Mouse (Mus musculus) heart, embryonic 12.5 days (tissue): ENCODE data around the gene Pknox1. TPM values are rescaled to one million over a fixed set of nuclear protein-coding genes. Genes with fewer than 3 reads are reported as not detected.

Experiments
- ATAC-seq: fragments of 200-750 bp; cut with Nextera tagmentation; 2 replicates; pipeline ENCODE4 v1.8.0; 2017; ENCODE audit warnings: moderate TSS enrichment, moderate library complexity; ENCODE audit not compliant: insufficient number of reproducible peaks, low FRiP score
- H3K27ac ChIP-seq: fragments of 300-500 bp; sonication (generic); 2 replicates; pipeline ENCODE4 v1.5.1; 2016; ENCODE audit warnings: mild to moderate bottlenecking, moderate library complexity; ENCODE audit not compliant: poor library complexity, severe bottlenecking
- H3K27me3 ChIP-seq: fragments of 300-500 bp; sonication (generic); replicated peaks from 2 replicates; pipeline ENCODE4 v1.6.1; 2016; ENCODE audit warnings: mild to moderate bottlenecking, moderate library complexity
- H3K36me3 ChIP-seq: fragments of 300-500 bp; sonication (generic); 2 replicates; pipeline ENCODE4 v1.6.1; 2016; ENCODE audit warnings: mild to moderate bottlenecking, moderate library complexity
- H3K4me1 ChIP-seq: fragments of 300-500 bp; sonication (generic); replicated peaks from 2 replicates; pipeline ENCODE4 v1.6.1; 2016; ENCODE audit warnings: mild to moderate bottlenecking
- H3K4me2 ChIP-seq: fragments of 300-500 bp; sonication (generic); 2 replicates; pipeline ENCODE4 v1.6.1; 2016; ENCODE audit warnings: mild to moderate bottlenecking, moderate library complexity
- H3K4me3 ChIP-seq: fragments of 300-500 bp; sonication (generic); 2 replicates; pipeline ENCODE4 v1.5.1; 2016; ENCODE audit warnings: mild to moderate bottlenecking
- H3K9ac ChIP-seq: fragments of 300-500 bp; sonication (generic); 2 replicates; pipeline ENCODE4 v1.6.1; 2016; ENCODE audit warnings: mild to moderate bottlenecking, moderate library complexity
- H3K9me3 ChIP-seq: fragments of 300-500 bp; sonication (generic); replicated peaks from 2 replicates; pipeline ENCODE4 v1.6.1; 2016; ENCODE audit warnings: mild to moderate bottlenecking, moderate library complexity
- WGBS: fragments of 180-500 bp; shearing (Covaris S2); methylation state at CpG from one replicate; pipeline ENCODE4 v1.1.7; 2016; 5-methylcytosine and 5-hydroxymethylcytosine counted together
- polyA plus RNA-seq: library from polyadenylated mRNA; unstranded; fragments of >200 nt; fragmentation: Nextera tagmentation; extraction: Ambion mirVana; gene quantifications from 2 replicates; pipeline ENCODE4 v1.2.1, GENCODE M21; 2016

The Pknox1 gene
- polyA plus RNA-seq, 1 experiment from 2014 or later = 20.2 TPM

DNA sequence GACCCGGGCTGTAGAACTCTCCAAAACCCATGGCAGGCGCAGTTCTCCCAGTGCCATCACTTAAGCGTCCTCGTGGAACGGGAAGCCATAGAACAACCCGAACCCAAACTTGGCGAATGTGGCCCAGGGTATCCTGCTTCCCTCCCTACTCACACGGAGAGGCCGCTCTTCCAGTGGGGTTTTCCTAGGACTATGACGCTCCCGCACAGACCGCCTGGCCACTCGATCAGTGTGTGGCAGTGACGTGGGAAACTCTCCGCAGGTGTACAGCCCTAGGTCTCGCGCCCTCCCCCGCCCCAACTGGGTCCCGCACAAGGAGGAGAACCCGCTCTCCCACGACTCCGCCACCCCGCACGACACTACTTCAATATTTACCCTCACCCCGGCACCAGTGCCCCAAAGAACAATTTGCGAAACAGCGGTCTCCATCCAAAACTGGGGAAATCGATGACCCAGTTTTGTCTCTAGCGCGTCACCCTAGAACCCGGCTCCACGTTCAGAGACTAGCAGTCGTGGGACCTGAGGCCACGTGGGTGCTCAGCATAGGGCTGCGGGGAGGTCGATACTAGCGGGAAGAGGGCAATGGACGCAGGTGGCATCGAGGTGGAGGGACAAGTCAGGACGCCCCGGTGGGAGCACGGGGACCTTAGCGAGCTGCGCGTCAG is 71.9 kb downstream of the Pknox1 start:
- Histone ChIP-seq H3K4me2 (peak overlapping the region; percentile 93), H3K4me1 (peaks cover 20% of the 10 kb centered on the region), H3K9ac (peak overlapping the region; percentile 63; the same call in 1 of the 2 replicates), H3K9me3 (no peaks in the 10 kb centered on the region), H3K4me3 (peak overlapping the region; percentile 55), H3K36me3 (no peaks in the 10 kb centered on the region), H3K27me3 (peaks cover 21% of the 10 kb centered on the region), H3K27ac (no peak overlapping the region)
- WGBS = 5% methylated on average over 45 of the region's 45 CpGs
- ATAC-seq = peak; percentile 26

DNA sequence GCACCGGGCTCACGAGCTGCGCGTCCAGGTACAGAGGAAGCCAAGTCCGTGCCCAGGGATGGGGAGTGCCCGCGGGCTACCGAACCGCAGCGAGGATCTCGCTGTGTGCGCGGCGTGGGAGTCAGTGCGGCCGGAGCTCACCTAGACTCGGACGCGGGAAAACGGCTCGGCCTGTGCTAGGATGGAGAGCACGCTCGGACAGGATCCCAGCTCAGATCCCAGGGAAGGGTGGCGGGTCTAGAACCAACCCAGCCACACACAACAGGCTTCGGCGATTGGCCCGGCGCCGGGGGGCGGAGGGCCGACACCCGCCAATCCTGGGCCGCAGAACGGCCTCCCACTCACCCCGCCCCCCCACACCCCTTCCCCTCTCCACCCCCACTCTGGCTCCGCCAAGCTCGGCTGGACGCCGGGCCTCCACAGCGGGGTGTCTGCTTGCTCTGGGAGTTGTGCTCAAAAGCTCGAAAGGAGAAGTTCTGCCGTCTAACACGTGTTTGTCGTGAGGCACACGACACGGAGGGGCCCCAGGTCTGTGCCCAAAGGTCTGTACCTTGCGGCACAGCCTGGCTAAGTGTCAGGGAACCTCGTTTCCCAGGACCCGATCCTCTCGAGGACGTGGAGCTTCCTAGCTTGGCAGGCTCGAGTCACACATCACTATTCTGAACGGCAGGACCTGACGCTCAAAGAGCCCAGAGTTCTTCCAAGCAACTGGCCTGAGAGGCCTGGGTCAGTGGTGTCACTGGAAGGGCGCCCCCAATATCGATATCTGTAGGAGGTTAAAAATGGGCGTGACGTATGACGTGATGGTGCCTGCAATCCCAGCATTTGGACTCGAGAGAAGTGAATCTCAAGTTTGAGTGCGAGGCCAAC is 72.6 kb downstream of the Pknox1 start, which contains the start of gene Cbs:
Gene Cbs (minus strand): TSS at position 297 of the 870 bp plus-strand sequence.
- H3K4me3 ChIP-seq = peak within 1 kb of the TSS; percentile 55
- peak within 1 kb of the TSS; percentile 93 for H3K4me2 ChIP-seq
- peak; percentile 84 for ATAC-seq
- no peak within 1 kb of the TSS for H3K27ac ChIP-seq
- 2% methylated on average over 60 of the region's 61 CpGs for WGBS
- peaks cover 21% of the 10 kb centered on the region for H3K27me3 ChIP-seq
- H3K9me3 ChIP-seq = no peaks in the 10 kb centered on the region
- H3K4me1 ChIP-seq = peaks cover 20% of the 10 kb centered on the region
- no peaks in the 10 kb centered on the region for H3K36me3 ChIP-seq
- H3K9ac ChIP-seq = peak within 1 kb of the TSS; percentile 63

- Histone ChIP-seq H3K36me3 (no peaks in the 10 kb centered on the region), H3K27ac (no peak overlapping the region), H3K4me3 (no peak overlapping the region), H3K9ac (no peak overlapping the region), H3K4me2 (peak overlapping the region; percentile 93), H3K4me1 (peaks cover 20% of the 10 kb centered on the region), H3K27me3 (peaks cover 21% of the 10 kb centered on the region), H3K9me3 (no peaks in the 10 kb centered on the region)
- ATAC-seq = no peak
- WGBS = 53% methylated on average over 9 of the region's 9 CpGs
Measured at GRCm38 (mm10) chr17:31637866-31638570, 73.5 kb downstream of the Pknox1 start.

DNA sequence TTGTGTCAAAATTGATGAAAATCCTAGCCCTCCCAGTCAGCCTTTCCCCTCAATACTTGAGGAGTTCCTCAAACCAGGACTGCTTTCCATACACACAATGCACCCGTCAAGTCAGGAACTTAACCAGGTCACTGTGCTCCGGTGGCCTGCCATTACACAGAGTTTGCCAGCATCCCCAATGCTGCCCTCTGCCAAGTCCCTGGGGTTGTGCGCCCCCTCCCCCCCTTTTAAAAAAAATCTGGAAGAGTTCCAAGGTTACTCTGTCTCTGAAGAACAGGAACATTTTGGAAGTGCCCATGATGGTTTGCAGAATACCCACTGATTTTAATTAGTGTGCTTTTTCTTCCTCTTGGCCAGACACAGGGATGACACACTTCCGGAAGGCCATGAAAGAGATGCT is 75.1 kb downstream of the Pknox1 start:
- Histone ChIP-seq H3K4me3 (no peak overlapping the region), H3K4me2 (no peak overlapping the region), H3K4me1 (peaks cover 20% of the 10 kb centered on the region), H3K9ac (no peak overlapping the region), H3K9me3 (no peaks in the 10 kb centered on the region), H3K27me3 (peaks cover 21% of the 10 kb centered on the region), H3K36me3 (no peaks in the 10 kb centered on the region), H3K27ac (no peak overlapping the region)
- 52% methylated on average over 4 of the region's 4 CpGs for WGBS
- ATAC-seq = no peak

DNA sequence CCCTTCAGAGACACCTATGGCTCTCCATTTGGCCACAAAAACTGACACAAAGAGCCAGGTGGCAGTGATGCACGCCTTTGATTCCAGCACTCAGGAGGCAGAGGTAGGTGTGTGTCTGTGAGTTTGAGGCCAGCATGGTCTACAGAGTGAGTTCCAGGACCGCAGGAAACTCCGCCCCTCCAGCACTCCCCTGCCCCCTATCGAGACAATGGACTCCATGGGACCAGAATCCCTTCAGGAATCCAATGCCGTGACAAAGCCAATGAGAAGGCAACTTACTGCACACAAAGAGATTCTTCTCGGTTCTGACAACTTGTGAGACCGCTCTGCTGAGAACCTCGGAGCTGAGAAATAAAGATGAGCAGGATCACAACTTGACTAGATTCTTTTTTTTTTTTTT is 77.8 kb downstream of the Pknox1 start:
- Histone ChIP-seq H3K4me2 (no peak overlapping the region), H3K36me3 (peaks cover 15% of the 10 kb centered on the region), H3K9ac (no peak overlapping the region), H3K4me3 (no peak overlapping the region), H3K9me3 (no peaks in the 10 kb centered on the region), H3K4me1 (peaks cover 9% of the 10 kb centered on the region; the same call in 1 of the 2 replicates), H3K27me3 (no peaks in the 10 kb centered on the region), H3K27ac (no peak overlapping the region)
- WGBS = 48% methylated on average over 8 of the region's 8 CpGs
- ATAC-seq = no peak

DNA sequence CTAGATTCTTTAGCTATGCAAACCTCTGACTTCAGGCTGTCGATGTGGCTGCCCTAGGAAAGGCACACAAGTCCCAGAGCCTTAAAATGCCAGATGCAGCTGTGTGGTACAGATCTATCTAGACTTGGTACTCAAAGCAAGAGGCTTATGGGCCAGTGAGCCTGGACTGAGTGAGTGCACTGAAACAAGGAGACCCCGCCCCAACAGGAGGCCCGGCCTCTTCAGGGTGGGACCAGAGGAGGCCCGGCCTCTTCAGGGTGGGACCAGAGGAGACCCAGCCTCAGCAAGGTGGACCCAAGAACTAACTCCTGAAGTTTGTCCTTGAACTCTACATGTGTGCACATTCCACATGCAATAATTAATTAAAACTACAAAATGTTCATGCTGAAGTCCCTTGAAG is 78.4 kb downstream of the Pknox1 start:
- H3K27me3 ChIP-seq = no peaks in the 10 kb centered on the region
- H3K9me3 ChIP-seq = no peaks in the 10 kb centered on the region
- no peak overlapping the region for H3K4me3 ChIP-seq
- no peak overlapping the region for H3K27ac ChIP-seq
- peaks cover 20% of the 10 kb centered on the region for H3K36me3 ChIP-seq
- WGBS = 72% methylated on average over 4 of the region's 4 CpGs
- ATAC-seq = peak; percentile 55; the same call in 1 of the 2 replicates
- H3K4me1 ChIP-seq = peaks cover 3% of the 10 kb centered on the region; the same call in 1 of the 2 replicates
- H3K4me2 ChIP-seq = no peak overlapping the region
- no peak overlapping the region for H3K9ac ChIP-seq

- ATAC-seq = no peak
- no peak overlapping the region for H3K9ac ChIP-seq
- H3K9me3 ChIP-seq = no peaks in the 10 kb centered on the region
- no peaks in the 10 kb centered on the region for H3K4me1 ChIP-seq
- no peak overlapping the region for H3K4me2 ChIP-seq
- H3K36me3 ChIP-seq = peaks cover 55% of the 10 kb centered on the region
- no peak overlapping the region for H3K4me3 ChIP-seq
- 87% methylated on average over 5 of the region's 5 CpGs for WGBS
- no peaks in the 10 kb centered on the region for H3K27me3 ChIP-seq
- H3K27ac ChIP-seq = no peak overlapping the region
Measured at GRCm38 (mm10) chr17:31646199-31647002, 81.9 kb downstream of the Pknox1 start.

GRCm38 (mm10) chr17:31652152-31652551 is 87.6 kb downstream of the Pknox1 start:
- Histone ChIP-seq H3K36me3 (peaks cover 88% of the 10 kb centered on the region), H3K4me1 (peaks cover 20% of the 10 kb centered on the region), H3K4me2 (no peak overlapping the region), H3K27ac (no peak overlapping the region), H3K9me3 (no peaks in the 10 kb centered on the region), H3K4me3 (no peak overlapping the region), H3K9ac (no peak overlapping the region), H3K27me3 (no peaks in the 10 kb centered on the region)
- 79% methylated on average over 14 of the region's 14 CpGs for WGBS
- ATAC-seq = no peak

DNA sequence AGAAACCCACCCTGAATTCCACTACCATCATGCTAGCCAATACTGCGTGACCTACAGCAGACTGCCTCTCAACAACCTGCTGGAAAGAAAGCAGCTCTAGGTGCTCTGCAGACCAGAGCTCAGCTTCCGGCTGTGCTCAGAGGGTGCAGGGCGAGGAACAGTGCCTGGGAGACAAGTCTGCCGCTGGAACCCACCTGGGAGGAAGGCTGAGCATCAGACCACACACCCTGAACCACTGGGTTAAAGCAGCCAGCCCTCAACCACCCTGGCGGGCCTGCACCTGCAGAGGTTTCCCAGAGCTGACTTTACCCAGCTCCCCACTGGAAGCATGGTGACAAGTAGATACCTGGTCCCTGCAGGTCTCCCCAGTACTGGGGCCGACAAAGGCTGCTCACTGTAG is 88.7 kb downstream of the Pknox1 start:
- no peaks in the 10 kb centered on the region for H3K27me3 ChIP-seq
- H3K4me2 ChIP-seq = no peak overlapping the region
- H3K4me3 ChIP-seq = no peak overlapping the region
- H3K36me3 ChIP-seq = peaks cover 79% of the 10 kb centered on the region
- peaks cover 26% of the 10 kb centered on the region for H3K4me1 ChIP-seq
- no peak overlapping the region for H3K9ac ChIP-seq
- ATAC-seq = no peak
- H3K9me3 ChIP-seq = no peaks in the 10 kb centered on the region
- no peak overlapping the region for H3K27ac ChIP-seq
- 87% methylated on average over 6 of the region's 6 CpGs for WGBS

DNA sequence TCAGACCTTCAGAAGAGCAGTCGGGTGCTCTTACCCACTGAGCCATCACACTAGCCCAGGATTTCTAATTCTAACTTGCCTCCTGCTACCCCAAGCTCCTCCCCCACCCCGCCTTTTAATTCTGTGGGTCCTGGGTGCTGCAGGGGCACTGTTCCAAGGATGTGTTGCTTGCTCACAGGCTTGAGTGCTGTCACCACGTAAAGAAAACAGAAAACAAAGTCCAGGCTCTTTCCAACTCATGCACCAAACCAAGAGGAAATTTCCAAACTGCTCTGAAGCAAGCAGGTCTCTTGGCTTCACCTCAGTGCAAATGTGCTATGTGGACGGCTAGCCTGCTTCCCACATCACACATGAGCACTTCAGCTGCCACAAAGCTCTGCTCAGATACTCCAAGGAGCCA is 90.8 kb downstream of the Pknox1 start:
- ATAC-seq = no peak
- 60% methylated on average over 4 of the region's 4 CpGs for WGBS
- Histone ChIP-seq H3K27me3 (no peaks in the 10 kb centered on the region), H3K9ac (0 out of 2 replicates have a peak overlapping the region, but pooled peaks have one; percentile 42), H3K9me3 (no peaks in the 10 kb centered on the region), H3K36me3 (peaks cover 59% of the 10 kb centered on the region), H3K27ac (no peak overlapping the region), H3K4me3 (no peak overlapping the region), H3K4me1 (peaks cover 30% of the 10 kb centered on the region), H3K4me2 (no peak overlapping the region)
